Mouse (Mus musculus): ENCODE data around the gene Atg2b.

DNA sequence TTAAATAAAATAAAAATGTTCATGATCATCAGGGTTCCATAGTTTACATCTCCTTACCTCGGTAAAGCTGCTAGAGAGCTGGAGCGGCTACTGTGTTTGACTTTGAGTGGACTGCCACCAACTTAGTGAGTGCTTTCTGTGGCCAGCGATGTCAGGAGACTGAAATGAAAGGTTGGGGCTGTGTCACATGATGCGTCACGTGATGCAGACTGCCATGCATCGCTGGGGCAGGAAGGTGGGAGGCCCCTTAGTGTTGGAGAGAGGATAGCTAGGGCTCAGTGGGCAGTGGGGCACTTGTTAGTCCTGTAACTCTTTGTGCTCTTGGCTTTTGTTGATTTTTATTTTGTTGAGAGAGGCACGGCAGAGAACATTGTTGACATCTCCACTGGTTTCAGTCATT, 10.8 kb upstream of the Atg2b start:
- TF ChIP-seq CTCF (IDR thresholded peaks at IDR 0.05; ENCODE audit: low read depth, low read length) (no peak), POLR2A (IDR thresholded peaks at IDR 0.05; ENCODE audit: extremely low read depth, insufficient read depth, low read length) (no peak)

All from liver, adult 2 months (tissue).